Mouse (Mus musculus) B cell, adult (primary cell): ENCODE data around the gene Vps8. TPM values are rescaled to one million over a fixed set of nuclear protein-coding genes. Genes with fewer than 3 reads are reported as not detected.

Experiments used
- total RNA-seq: library from RNA; stranded (reverse); gene quantifications from 4 replicates; pipeline ENCODE4 v1.2.4, GENCODE M21; 2023; ENCODE audit not compliant: inconsistent age

Vps8 gene
- total RNA-seq = 31.1 to 35.8 TPM (median 32.7 TPM) in 4 replicates

DNA sequence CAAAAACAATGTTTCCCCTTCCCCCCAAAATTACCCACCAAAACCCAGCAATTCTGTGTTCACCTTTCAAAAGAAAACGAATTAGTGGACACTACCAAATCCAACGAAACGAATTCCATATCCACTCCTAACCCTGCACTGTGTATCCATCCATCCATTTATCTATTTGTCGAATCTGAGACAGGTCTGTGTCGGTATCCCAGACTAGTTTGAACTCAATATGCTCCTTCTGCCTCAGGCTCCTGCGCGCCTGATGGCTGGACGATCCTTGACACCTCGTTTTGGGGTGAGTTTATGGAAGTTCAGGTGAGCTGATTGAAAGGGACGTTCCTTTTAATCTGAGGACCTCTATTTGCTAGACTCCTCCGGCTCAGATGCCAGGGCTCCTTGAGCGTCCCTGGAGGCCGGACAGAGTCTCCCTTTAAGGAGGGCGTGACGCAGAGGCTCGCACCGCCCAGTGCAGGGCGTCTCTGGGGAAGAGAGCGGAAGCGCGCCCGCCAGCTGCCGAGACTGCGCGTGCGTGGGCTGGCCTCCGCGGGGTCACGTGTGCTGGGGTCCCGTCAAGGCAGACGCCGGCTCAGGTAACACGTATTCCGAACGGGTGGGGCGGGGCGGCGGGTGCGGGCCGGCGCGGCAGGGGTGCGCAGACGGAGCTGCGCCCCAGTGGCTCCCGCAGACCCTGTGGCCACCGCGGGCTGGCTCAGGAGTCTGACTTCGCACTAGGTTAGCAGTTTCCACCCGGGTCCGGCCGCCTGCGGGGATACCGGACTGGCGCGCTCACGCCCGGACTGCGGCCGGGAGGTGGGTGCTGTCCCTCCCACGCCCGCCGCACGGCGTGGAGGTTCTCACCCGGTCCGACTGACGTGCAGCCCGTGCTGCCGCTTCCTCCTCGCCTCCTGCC, at the start of gene Vps8:
Vps8 (plus strand) TSS at position 474 of the 901 bp plus-strand sequence.

Other genes with a start within 250 kb of the Vps8 start
- gene Ephb3, start 218.4 kb upstream of the Vps8 start, total RNA-seq = not detected in 4 replicates